In genomic region chr9:44233802-44234478, GRCm38 (mm10) we compare ENCODE assay signal across 8 mouse cellular contexts. TPM values are rescaled to one million over a fixed set of nuclear protein-coding genes. Genes with fewer than 3 reads are reported as not detected.
A peak's percentile ranks its signal among the peaks of the same experiment; 100 is the strongest.
DNase-seq lines count a peak whose midpoint lies in the region; ATAC-seq and TF ChIP-seq lines count a peak whose summit lies in the region.

TSS of gene Cbl (minus strand) at chr9:44234049.

- peaks cover 37% of the 10 kb centered on the region for H3K4me1 ChIP-seq in erythroblast, embryonic 14.5 days (ENCODE audit: control insufficient read depth)
- H3K4me1 ChIP-seq in heart, embryonic 11.5 days (ENCODE audit: control insufficient read depth, insufficient read depth, low read length) = peaks cover 20% of the 10 kb centered on the region
- H3K4me1 ChIP-seq in kidney, embryonic 16.5 days (ENCODE audit: insufficient read depth, low read length) = peaks cover 31% of the 10 kb centered on the region
- H3K4me1 ChIP-seq in liver, adult 2 months (ENCODE audit: control insufficient read depth, insufficient read depth, low read length) = no peaks in the 10 kb centered on the region; the same call in 1 of the 2 replicates

- H3K9ac ChIP-seq in heart, embryonic 11.5 days (ENCODE audit: low read depth, low read length) = peak within 1 kb of the TSS; percentile 91
- peak within 1 kb of the TSS; percentile 92 for H3K9ac ChIP-seq in kidney, embryonic 16.5 days (replicated peaks; ENCODE audit: low read length)
- peak within 1 kb of the TSS; percentile 95 for H3K9ac ChIP-seq in liver, adult 2 months (ENCODE audit: low read depth, low read length)

- no peaks in the 10 kb centered on the region for H3K27me3 ChIP-seq in C2C12 (ENCODE audit: control insufficient read depth, insufficient read depth, insufficient read length)
- H3K27me3 ChIP-seq in erythroblast, embryonic 14.5 days (ENCODE audit: control insufficient read depth) = no peaks in the 10 kb centered on the region
- H3K27me3 ChIP-seq in heart, embryonic 11.5 days (ENCODE audit: control insufficient read depth, insufficient read depth, low read length) = no peaks in the 10 kb centered on the region
- no peaks in the 10 kb centered on the region for H3K27me3 ChIP-seq in kidney, embryonic 16.5 days (ENCODE audit: insufficient read depth, low read length)
- H3K27me3 ChIP-seq in liver, adult 2 months (ENCODE audit: control insufficient read depth, insufficient read depth, low read length) = no peaks in the 10 kb centered on the region
- H3K27me3 ChIP-seq in myocyte (ENCODE audit: control insufficient read depth, insufficient read depth, insufficient read length) = no peaks in the 10 kb centered on the region
- H3K27me3 ChIP-seq in splenic B cell, adult 2 months (ENCODE audit: control insufficient read depth, insufficient read depth, low read length, poor library complexity, severe bottlenecking) = no peaks in the 10 kb centered on the region

- DNase-seq in brain, embryonic 14.5 days (ENCODE audit: low read depth) = peak; percentile 99
- peak; percentile 79 for DNase-seq in liver, adult 2 months (ENCODE audit: extremely low read depth, low read depth, low spot score)
- peak; percentile 98 for DNase-seq in splenic B cell, adult 2 months (ENCODE audit: low read depth, low spot score)

- ATAC-seq in heart, embryonic 11.5 days (replicated peaks; ENCODE audit: insufficient number of reproducible peaks, low FRiP score, low TSS enrichment) = peak; percentile 90
- ATAC-seq in kidney, embryonic 16.5 days (ENCODE audit: low FRiP score, low TSS enrichment) = peak; percentile 93

- H3K4me2 ChIP-seq in heart, embryonic 11.5 days = peak within 1 kb of the TSS; percentile 82
- H3K4me2 ChIP-seq in kidney, embryonic 16.5 days (replicated peaks; ENCODE audit: low read depth, low read length) = peak within 1 kb of the TSS; percentile 63
- peak within 1 kb of the TSS; percentile 79 for H3K4me2 ChIP-seq in myocyte (ENCODE audit: low read depth)

- H3K36me3 ChIP-seq in C2C12 (ENCODE audit: control insufficient read depth, insufficient read depth) (no peaks in the 10 kb centered on the region), myocyte (ENCODE audit: control insufficient read depth, insufficient read depth) (no peaks in the 10 kb centered on the region)
- peaks cover 8% of the 10 kb centered on the region for H3K36me3 ChIP-seq in erythroblast, embryonic 14.5 days (ENCODE audit: control insufficient read depth)
- no peaks in the 10 kb centered on the region for H3K36me3 ChIP-seq in heart, embryonic 11.5 days (ENCODE audit: control insufficient read depth, insufficient read depth, low read length)
- H3K36me3 ChIP-seq in kidney, embryonic 16.5 days (ENCODE audit: insufficient read depth, low read length) = no peaks in the 10 kb centered on the region
- H3K36me3 ChIP-seq in liver, adult 2 months (ENCODE audit: control insufficient read depth, insufficient read depth, low read length) = no peaks in the 10 kb centered on the region
- no peaks in the 10 kb centered on the region for H3K36me3 ChIP-seq in splenic B cell, adult 2 months (ENCODE audit: control insufficient read depth, insufficient read depth, low read length, poor library complexity, severe bottlenecking)

- peaks cover 46% of the 10 kb centered on the region for H3K79me2 ChIP-seq in C2C12 (ENCODE audit: control insufficient read depth, insufficient read depth)
- peaks cover 24% of the 10 kb centered on the region for H3K79me2 ChIP-seq in liver, adult 2 months (ENCODE audit: control insufficient read depth, insufficient read depth, low read length)
- H3K79me2 ChIP-seq in myocyte (ENCODE audit: control insufficient read depth, insufficient read depth) = peaks cover 40% of the 10 kb centered on the region

- H3ac ChIP-seq in C2C12 (ENCODE audit: control insufficient read depth, insufficient read length, low read depth) (peak within 1 kb of the TSS; percentile 71), myocyte (ENCODE audit: control insufficient read depth, insufficient read length) (peak within 1 kb of the TSS; percentile 58)

- H3K27ac ChIP-seq in heart, embryonic 11.5 days (ENCODE audit: low read depth, low read length) = peak within 1 kb of the TSS; percentile 95
- peak within 1 kb of the TSS; percentile 93 for H3K27ac ChIP-seq in kidney, embryonic 16.5 days (ENCODE audit: low read length)
- peak within 1 kb of the TSS; percentile 29 for H3K27ac ChIP-seq in liver, adult 2 months (replicated peaks; ENCODE audit: insufficient read depth, low read depth, low read length)

- peak; percentile 66 for TF ChIP-seq CTCF in C2C12 (IDR thresholded peaks at IDR 0.05; ENCODE audit: control insufficient read depth, insufficient read depth, insufficient read length)
- peak; percentile 94 for TF ChIP-seq CTCF in brain, embryonic 14.5 days (IDR thresholded peaks at IDR 0.05; ENCODE audit: borderline replicate concordance, extremely low read depth, insufficient read depth, insufficient read length)
- peak; percentile 93 for TF ChIP-seq CTCF in liver, adult 2 months (IDR thresholded peaks at IDR 0.05; ENCODE audit: low read depth, low read length)

- H3K9me3 ChIP-seq in erythroblast, embryonic 14.5 days (ENCODE audit: control insufficient read depth, low read length) = no peaks in the 10 kb centered on the region
- no peaks in the 10 kb centered on the region for H3K9me3 ChIP-seq in heart, embryonic 11.5 days (replicated peaks; ENCODE audit: control insufficient read depth, low read length)
- H3K9me3 ChIP-seq in kidney, embryonic 16.5 days (ENCODE audit: low read length) = no peaks in the 10 kb centered on the region

- TF ChIP-seq POLR2A in brain, embryonic 14.5 days (IDR thresholded peaks at IDR 0.05; ENCODE audit: borderline replicate concordance, extremely low read depth, insufficient read depth, insufficient read length, poor library complexity, severe bottlenecking) = peak; percentile 86
- TF ChIP-seq POLR2A in liver, adult 2 months (IDR thresholded peaks at IDR 0.05; ENCODE audit: extremely low read depth, insufficient read depth, low read length) = 0 out of 2 replicates have a peak, but pooled peaks have one; percentile 46
- peak; percentile 66 for TF ChIP-seq POLR2A in myocyte (IDR thresholded peaks at IDR 0.05; ENCODE audit: insufficient read length, low read depth)

- peaks cover 32% of the 10 kb centered on the region for H3K79me3 ChIP-seq in C2C12 (ENCODE audit: low read depth)

- 0% methylated on average over 70 of the region's 76 CpGs for WGBS in heart, embryonic 11.5 days (ENCODE audit: insufficient replicate concordance)
- under 1% methylated on average over 70 of the region's 76 CpGs for WGBS in kidney, embryonic 16.5 days
- under 1% methylated on average over 75 of the region's 76 CpGs for WGBS in liver, adult 2 months

- H3K4me3 ChIP-seq in C2C12 (ENCODE audit: insufficient read depth, poor library complexity, severe bottlenecking) = peak within 1 kb of the TSS; percentile 72
- peak within 1 kb of the TSS; percentile 90 for H3K4me3 ChIP-seq in erythroblast, embryonic 14.5 days (replicated peaks)
- peak within 1 kb of the TSS; percentile 95 for H3K4me3 ChIP-seq in heart, embryonic 11.5 days (ENCODE audit: low read depth, low read length)
- peak within 1 kb of the TSS; percentile 92 for H3K4me3 ChIP-seq in kidney, embryonic 16.5 days (ENCODE audit: low read length)
- peak within 1 kb of the TSS; percentile 96 for H3K4me3 ChIP-seq in liver, adult 2 months (ENCODE audit: insufficient read depth, low read depth, low read length)
- H3K4me3 ChIP-seq in myocyte = peak within 1 kb of the TSS; percentile 67

TF ChIP-seq in C2C12, 6 proteins besides CTCF, POLR2A, EP300 and RAD21:
- no peak for TF ChIP-seq FOSL1 (IDR thresholded peaks at IDR 0.05; ENCODE audit: insufficient read depth, low read length, poor library complexity, severe bottlenecking)
- TF ChIP-seq MAX (IDR thresholded peaks at IDR 0.05) = peak; percentile 65

TF ChIP-seq in myocyte, 11 proteins besides CTCF, POLR2A, EP300 and RAD21:
- TF ChIP-seq MYOG (IDR thresholded peaks at IDR 0.05; ENCODE audit: control insufficient read depth in 1 of 3, insufficient read depth in 1 of 3, insufficient read length in 2 of 3, low read depth in 2 of 3) (peak in 1 of 3 experiments; percentile 2), POLR2AphosphoS2 (IDR thresholded peaks at IDR 0.05; ENCODE audit: insufficient read length, low read depth) (peak; percentile 32), TCF12 (IDR thresholded peaks at IDR 0.05; ENCODE audit: insufficient read depth, poor library complexity, severe bottlenecking) (no peak), E2F4 (IDR thresholded peaks at IDR 0.05; ENCODE audit: insufficient read depth) (peak; percentile 41)
TF ChIP-seq in myocyte: peak in this region for 3.

RNA-seq across cellular contexts. Expression of gene Cbl, which starts in this region (rescaled TPM):
- polyA plus RNA-seq in C2C12 (2012; fragmentation: generic; extraction: Trizol) = 8.2 TPM
- polyA plus RNA-seq in brain, embryonic 14.5 days (2012; rRNA removed) = 24.5 and 30.7 TPM in 2 replicates
- 0.13 and 0.16 TPM in 2 replicates for polyA plus RNA-seq in erythroblast, embryonic 14.5 days (2012)
- 12.6 and 14.8 TPM in 2 replicates for polyA plus RNA-seq in heart, embryonic 11.5 days (2014; fragmentation: Nextera tagmentation; extraction: Ambion mirVana)
- polyA plus RNA-seq in kidney, embryonic 16.5 days (2015; fragmentation: Nextera tagmentation; extraction: Ambion mirVana) = 17.6 and 24.0 TPM in 2 replicates
- total RNA-seq in liver, adult 2 months (2014; rRNA removed) = 2.8 and 4.3 TPM in 2 replicates
- polyA plus RNA-seq in liver, adult 2 months (2012; rRNA removed) = 1.8 and 2.4 TPM in 2 replicates
- 4.5 TPM for polyA plus RNA-seq in myocyte (2012; fragmentation: generic; extraction: Trizol)

Comparison
In these comparisons a context has a peak if more than half of its experiments do, and no peak if none do; other contexts are left out.
1. Peak in every context shown above with its lines: DNase-seq, ATAC-seq, H3K4me3 ChIP-seq and H3K27ac ChIP-seq.
2. H3K27ac ChIP-seq: peak in every context shown above with its lines; median percentile 95 in heart, embryonic 11.5 days; 93 in kidney, embryonic 16.5 days; 29 in liver, adult 2 months.